Mouse (Mus musculus) limb, embryonic 10.5 days (tissue): ENCODE measurements at regions not wholly inside any gene's neighbourhood (a gene's known extent, or its start where the extent isn't known, plus 50 kb on each side); places are given as distances from the start of the nearest gene placed in this dataset.

Experiments used
- DNase-seq: peaks from one replicate; pipeline ENCODE4 v3.0.0-alpha.2; 2017; ENCODE audit warnings: low spot score
- H3K27ac ChIP-seq: fragments of 300-500 bp; sonication (generic); 2 replicates; pipeline ENCODE4 v1.5.1; 2016; ENCODE audit warnings: mild to moderate bottlenecking
- H3K27me3 ChIP-seq: fragments of 300-500 bp; sonication (generic); 2 replicates; pipeline ENCODE4 v1.6.1; 2016; ENCODE audit warnings: low read depth, mild to moderate bottlenecking; ENCODE audit not compliant: poor library complexity, severe bottlenecking
- H3K36me3 ChIP-seq: fragments of 300-500 bp; sonication (generic); 2 replicates; pipeline ENCODE4 v1.6.1; 2016; ENCODE audit warnings: mild to moderate bottlenecking, moderate library complexity
- H3K4me1 ChIP-seq: fragments of 300-500 bp; sonication (generic); 2 replicates; pipeline ENCODE4 v1.6.1; 2016
- H3K4me3 ChIP-seq: fragments of 300-500 bp; sonication (generic); 2 replicates; pipeline ENCODE4 v1.5.1; 2016; ENCODE audit warnings: mild to moderate bottlenecking, moderate library complexity
- H3K9me3 ChIP-seq: fragments of 300-500 bp; sonication (generic); replicated peaks from 2 replicates; pipeline ENCODE4 v1.6.1; 2016; ENCODE audit warnings: mild to moderate bottlenecking
- WGBS: fragments of 180-500 bp; shearing (Covaris S2); methylation state at CpG from one replicate; pipeline ENCODE4 v1.1.7; 2016; 5-methylcytosine and 5-hydroxymethylcytosine counted together

DNA sequence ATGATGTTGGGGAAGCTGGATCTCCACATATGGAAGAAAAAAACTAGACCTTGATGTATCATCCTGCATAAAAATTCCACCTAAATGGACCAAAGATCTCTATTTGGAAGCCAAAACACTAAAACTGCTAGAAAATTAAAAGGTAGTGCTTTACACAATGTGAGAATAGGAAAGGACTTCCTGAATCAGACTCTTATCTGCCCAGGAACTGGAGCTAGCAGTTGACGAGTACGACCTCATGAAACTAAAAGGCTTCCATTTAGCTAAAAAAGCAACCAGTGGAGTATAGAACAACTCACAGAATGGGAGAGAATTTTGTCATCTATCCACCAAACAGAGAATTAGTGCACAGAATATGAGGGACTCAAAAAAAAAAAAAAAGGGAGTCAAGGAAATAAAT is 191.6 kb upstream of the Itga4 start:
- no peaks in the 10 kb centered on the region for H3K9me3 ChIP-seq
- H3K27me3 ChIP-seq = no peaks in the 10 kb centered on the region
- H3K4me3 ChIP-seq = no peak overlapping the region
- DNase-seq = no peak
- H3K27ac ChIP-seq = no peak overlapping the region
- no peaks in the 10 kb centered on the region for H3K36me3 ChIP-seq
- peaks cover 8% of the 10 kb centered on the region for H3K4me1 ChIP-seq
- WGBS = 94% methylated on average over 2 of the region's 2 CpGs

DNA sequence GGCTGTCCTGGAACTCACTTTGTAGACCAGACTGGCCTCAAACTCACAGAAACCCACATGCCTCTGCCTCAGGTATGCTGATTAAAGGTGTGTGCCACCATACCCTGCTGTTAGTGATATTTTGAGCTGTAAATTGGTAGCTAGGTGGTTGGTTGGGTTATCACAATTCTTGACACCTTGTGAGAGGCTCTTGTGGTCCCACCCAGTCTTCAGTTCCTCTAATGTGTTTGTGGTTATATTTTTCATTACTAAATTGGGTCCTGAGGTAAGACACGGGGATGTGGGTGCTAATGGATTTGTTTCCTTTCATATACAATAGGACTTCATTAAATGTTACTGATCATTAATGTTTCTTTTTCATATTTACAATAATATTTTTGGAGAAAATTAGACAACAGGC is 189.9 kb upstream of the Itga4 start:
- H3K27ac ChIP-seq = no peak overlapping the region
- no peak overlapping the region for H3K4me3 ChIP-seq
- no peak for DNase-seq
- peaks cover 8% of the 10 kb centered on the region for H3K4me1 ChIP-seq
- H3K9me3 ChIP-seq = no peaks in the 10 kb centered on the region
- H3K36me3 ChIP-seq = no peaks in the 10 kb centered on the region
- no peaks in the 10 kb centered on the region for H3K27me3 ChIP-seq
- WGBS = 93% methylated on average over 1 of the region's 1 CpGs

DNA sequence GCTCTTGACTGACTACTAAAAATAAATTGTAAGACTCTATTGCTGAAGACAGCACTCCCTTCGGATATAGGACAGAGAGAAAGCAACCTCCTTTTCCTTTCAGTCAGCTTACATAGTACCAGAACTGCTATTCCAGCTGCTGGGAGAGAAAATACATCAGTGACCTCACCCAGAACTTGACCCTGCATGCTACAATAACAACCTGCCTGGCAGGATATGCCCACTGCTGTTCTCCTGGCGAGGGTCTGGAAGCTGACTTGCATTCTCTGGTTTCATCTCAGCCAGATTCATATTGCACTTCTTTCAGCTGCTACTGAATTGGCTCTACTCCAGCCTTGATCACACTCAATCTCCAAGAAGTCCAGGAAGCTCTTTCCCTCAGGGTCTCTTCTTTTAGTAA is 179.1 kb upstream of the Itga4 start:
- Histone ChIP-seq H3K27me3 (no peaks in the 10 kb centered on the region), H3K4me1 (no peaks in the 10 kb centered on the region), H3K27ac (no peak overlapping the region), H3K9me3 (no peaks in the 10 kb centered on the region), H3K36me3 (no peaks in the 10 kb centered on the region), H3K4me3 (no peak overlapping the region)
- WGBS = 78% methylated on average over 2 of the region's 2 CpGs
- no peak for DNase-seq

DNA sequence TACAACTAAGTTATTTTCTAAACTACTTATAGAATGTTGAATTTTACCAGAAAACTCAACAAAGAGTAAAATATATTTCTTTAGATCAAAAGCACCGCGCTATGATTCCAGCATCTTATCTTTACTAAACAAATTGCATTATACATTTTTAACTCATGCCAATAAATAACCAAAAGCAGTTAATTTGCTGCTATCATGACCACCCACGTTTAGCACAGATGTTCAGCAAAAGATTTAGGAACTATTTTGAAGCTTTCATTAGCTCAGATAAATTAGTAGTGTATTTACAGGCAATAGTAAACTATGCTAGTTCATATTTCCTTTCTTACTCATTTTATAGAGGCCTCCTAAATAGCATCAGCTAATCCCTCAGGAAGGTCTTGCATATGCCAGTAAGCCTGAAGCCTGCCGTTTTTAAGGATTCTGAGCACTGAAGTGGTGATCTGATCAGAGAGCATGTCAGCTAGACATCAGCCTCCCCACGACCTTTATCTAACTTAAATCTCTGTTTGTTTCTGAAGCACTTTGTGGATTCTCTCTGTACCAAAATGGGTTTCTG is 176.3 kb upstream of the Itga4 start:
- WGBS = 76% methylated on average over 5 of the region's 5 CpGs

DNA sequence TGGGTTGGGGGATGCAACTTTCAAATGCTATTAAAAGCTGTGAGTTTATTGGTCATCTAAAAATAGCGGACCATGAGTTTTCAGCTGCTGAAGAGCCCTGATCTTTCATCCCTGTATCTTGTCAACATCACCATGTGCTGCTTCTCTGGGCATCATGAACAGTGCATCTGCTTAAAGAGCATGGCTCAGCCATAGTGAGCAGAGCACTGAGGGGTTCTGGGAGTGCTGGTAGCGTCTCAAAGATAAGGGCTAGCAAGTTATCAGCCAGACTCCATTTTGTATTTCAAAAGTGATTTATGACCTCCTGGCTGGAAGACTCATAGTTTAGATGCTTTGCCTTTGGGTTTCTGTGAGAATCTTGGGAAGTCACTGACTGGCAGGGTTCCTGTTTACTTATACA is 173.5 kb upstream of the Itga4 start:
- Histone ChIP-seq H3K36me3 (no peaks in the 10 kb centered on the region), H3K4me3 (no peak overlapping the region)
- 77% methylated on average over 2 of the region's 2 CpGs for WGBS

More for the DNA sequence above, 176.3 kb upstream of the Itga4 start:
- Histone ChIP-seq H3K27ac (no peak overlapping the region), H3K4me1 (no peaks in the 10 kb centered on the region), H3K36me3 (no peaks in the 10 kb centered on the region), H3K27me3 (no peaks in the 10 kb centered on the region), H3K9me3 (no peaks in the 10 kb centered on the region), H3K4me3 (no peak overlapping the region)
- no peak for DNase-seq

DNA sequence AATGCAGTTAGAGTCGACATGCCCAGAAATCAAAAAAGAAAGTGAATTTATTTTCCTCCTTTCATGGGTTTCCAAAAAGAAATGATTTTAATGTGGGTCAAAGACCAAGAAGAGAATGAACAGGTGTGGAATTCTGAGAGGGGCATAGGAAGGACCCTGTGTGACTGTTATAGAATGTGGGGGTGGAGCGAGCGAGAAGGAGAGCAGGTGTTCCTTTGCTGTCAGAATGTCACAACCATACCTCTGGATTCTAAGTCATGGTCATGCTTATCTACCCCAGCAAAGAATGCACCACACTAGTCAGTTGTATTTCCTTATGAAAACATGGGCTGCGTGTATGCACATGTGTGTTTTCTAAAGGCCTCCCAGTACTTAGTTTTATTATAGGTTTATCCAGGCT is 168.9 kb upstream of the Itga4 start:
- 90% methylated on average over 4 of the region's 4 CpGs for WGBS
- H3K4me3 ChIP-seq = no peak overlapping the region
- no peak for DNase-seq
- H3K9me3 ChIP-seq = no peaks in the 10 kb centered on the region
- no peaks in the 10 kb centered on the region for H3K36me3 ChIP-seq
- H3K27ac ChIP-seq = no peak overlapping the region
- peaks cover 22% of the 10 kb centered on the region for H3K4me1 ChIP-seq
- H3K27me3 ChIP-seq = no peaks in the 10 kb centered on the region

More for the DNA sequence above, 173.5 kb upstream of the Itga4 start:
- Histone ChIP-seq H3K9me3 (no peaks in the 10 kb centered on the region), H3K27ac (no peak overlapping the region), H3K27me3 (no peaks in the 10 kb centered on the region), H3K4me1 (peaks cover 5% of the 10 kb centered on the region)
- DNase-seq = no peak

DNA sequence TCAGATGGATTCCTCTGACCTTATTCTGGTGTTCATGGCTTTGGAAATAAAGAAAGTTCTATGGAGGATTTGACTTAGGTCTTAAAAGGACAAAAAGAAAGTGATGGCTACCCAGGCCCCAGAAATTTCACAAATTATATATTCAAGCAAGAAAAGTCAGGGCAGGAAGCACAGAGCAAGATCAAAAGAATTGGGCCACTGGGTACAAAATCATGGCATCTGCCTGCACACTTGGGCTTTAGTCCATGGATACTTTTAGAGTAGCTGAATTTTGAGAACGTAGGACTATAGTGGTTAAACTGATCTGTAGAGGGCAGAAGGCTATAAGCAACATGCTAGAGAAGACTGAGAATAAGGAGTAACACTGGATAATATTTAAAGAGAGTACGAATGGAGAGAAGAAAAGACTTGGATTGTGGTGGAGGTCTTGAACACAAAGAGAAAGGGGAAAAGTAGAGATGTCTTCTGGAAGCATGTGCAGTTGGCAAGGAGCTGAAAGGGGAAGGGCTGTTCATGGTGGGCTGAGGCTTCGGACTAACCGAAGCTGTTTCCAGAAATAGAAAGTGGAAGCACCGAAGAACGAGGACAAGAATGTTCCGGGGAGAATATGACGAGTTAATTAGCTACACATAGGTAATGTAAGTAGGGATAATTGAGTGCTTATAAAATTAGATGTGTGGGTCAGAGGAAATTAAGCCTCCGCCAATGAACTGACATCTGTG is 168.2 kb upstream of the Itga4 start:
- Histone ChIP-seq H3K36me3 (no peaks in the 10 kb centered on the region), H3K4me3 (no peak overlapping the region), H3K9me3 (no peaks in the 10 kb centered on the region), H3K4me1 (peaks cover 22% of the 10 kb centered on the region), H3K27me3 (no peaks in the 10 kb centered on the region), H3K27ac (peak overlapping the region; percentile 31; the same call in 1 of the 2 replicates)
- no peak for DNase-seq
- 57% methylated on average over 9 of the region's 9 CpGs for WGBS

DNA sequence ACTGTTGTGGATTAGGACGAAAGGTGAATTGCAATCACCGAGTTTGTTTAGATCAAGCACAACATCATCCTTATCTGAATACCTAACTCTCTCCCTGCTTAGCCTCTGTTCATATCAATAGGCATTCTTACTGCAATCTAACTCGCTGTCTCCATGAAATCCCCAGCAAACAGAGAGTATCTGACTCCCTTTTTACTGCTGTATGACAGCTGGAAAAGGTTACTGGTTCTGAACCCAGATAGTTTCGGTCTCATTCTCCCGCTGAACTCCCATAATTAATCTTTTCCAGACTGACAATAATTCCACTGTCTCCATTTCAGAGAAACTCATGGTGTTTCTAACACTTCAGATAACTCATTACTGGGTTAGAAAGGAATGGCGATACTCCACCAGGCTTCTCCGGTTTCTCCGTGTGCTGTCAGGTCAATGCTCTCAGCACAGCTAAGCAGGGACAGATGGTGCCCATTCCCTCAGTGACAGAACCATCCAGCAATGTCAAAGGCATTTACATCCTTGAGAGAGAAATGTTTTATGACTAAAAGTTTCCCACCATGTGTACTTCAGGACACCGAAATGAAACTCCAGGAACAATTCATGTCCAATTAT is 167.5 kb upstream of the Itga4 start:
- 32% methylated on average over 9 of the region's 9 CpGs for WGBS

DNA sequence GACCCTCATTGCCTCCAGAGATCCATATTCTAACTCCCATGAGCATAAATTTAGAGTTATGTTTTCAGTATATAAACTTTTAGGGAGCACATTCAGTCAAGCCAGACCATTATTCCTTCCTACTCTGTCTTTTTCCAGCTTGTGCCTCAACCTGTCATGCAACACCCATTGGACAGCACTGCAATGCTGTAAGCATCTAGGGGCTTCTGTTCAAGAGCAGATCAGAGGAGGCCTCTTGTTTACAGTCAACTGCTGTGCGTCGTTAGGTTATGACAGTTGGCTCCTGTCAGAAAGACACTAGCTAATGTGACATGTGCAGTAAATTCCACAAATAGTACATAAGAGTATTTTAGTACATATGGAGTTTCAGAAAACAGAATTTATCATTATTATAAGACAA is 165.0 kb upstream of the Itga4 start:
- no peak overlapping the region for H3K4me3 ChIP-seq
- no peaks in the 10 kb centered on the region for H3K36me3 ChIP-seq
- WGBS = 100% methylated on average over 2 of the region's 2 CpGs
- no peak for DNase-seq
- H3K4me1 ChIP-seq = peaks cover 17% of the 10 kb centered on the region
- H3K9me3 ChIP-seq = no peaks in the 10 kb centered on the region
- no peaks in the 10 kb centered on the region for H3K27me3 ChIP-seq
- no peak overlapping the region for H3K27ac ChIP-seq

More for the DNA sequence above, 167.5 kb upstream of the Itga4 start:
- Histone ChIP-seq H3K36me3 (no peaks in the 10 kb centered on the region), H3K4me1 (peaks cover 22% of the 10 kb centered on the region), H3K27ac (no peak overlapping the region), H3K9me3 (no peaks in the 10 kb centered on the region), H3K27me3 (no peaks in the 10 kb centered on the region), H3K4me3 (no peak overlapping the region; the same call in 1 of the 2 replicates)
- DNase-seq = peak; percentile 44

DNA sequence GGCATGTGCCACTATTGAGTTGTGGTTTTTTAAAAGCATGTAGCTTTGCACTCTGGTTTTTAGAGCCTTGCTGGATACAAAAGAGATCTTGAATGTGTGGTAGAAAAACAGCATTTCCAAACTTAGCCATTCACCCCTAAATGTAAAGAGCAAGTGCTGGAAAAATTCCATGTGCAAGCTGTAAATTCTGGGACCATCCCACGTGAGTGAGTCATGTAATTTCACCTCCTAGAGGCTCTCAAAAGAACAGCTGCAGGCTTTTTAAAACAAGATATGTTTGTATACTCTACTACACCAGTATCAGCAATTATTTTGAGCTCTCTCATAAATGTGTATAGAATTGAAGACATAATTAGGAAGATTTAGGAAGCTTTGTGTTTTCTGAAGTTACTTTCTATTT is 160.9 kb upstream of the Itga4 start:
- Histone ChIP-seq H3K27ac (no peak overlapping the region), H3K27me3 (no peaks in the 10 kb centered on the region), H3K9me3 (no peaks in the 10 kb centered on the region), H3K4me1 (no peaks in the 10 kb centered on the region), H3K4me3 (no peak overlapping the region), H3K36me3 (no peaks in the 10 kb centered on the region)
- WGBS = 39% methylated on average over 1 of the region's 1 CpGs
- DNase-seq = no peak

DNA sequence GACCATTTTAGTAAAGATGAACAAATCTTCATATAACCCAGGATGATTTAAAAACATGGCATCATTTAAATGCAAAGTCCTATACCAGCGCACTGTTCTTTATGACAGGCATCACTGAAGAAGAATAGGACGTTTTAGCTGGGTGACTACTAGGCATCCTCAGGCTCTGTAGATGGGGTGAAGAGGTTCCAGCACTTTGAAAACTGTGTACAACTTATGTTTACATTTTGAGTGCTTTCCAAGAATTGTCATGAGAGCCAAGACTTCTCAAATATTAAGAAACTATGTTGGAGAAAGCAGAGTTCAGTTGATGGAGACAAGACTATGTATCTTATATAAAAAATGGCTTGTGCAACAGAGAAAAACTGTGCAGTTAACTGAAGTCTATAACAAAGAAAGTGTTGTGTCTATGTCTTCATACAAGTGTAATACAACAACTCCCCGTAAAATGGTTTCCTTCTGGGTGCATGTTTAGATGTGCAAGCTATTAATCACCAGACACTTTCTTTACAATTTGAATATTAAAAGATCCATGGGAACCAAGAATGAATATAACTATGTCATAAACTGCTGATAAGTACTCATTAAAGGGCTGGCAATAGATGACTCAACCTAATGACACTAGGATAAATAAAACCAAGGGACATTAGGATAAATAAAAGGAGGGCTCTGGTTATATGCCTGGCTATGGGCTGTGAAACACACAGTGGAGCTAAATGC is 158.5 kb upstream of the Itga4 start:
- H3K4me3 ChIP-seq = no peak overlapping the region
- no peaks in the 10 kb centered on the region for H3K36me3 ChIP-seq
- H3K4me1 ChIP-seq = no peaks in the 10 kb centered on the region
- 87% methylated on average over 3 of the region's 3 CpGs for WGBS
- H3K9me3 ChIP-seq = no peaks in the 10 kb centered on the region
- no peaks in the 10 kb centered on the region for H3K27me3 ChIP-seq
- H3K27ac ChIP-seq = no peak overlapping the region
- no peak for DNase-seq

DNA sequence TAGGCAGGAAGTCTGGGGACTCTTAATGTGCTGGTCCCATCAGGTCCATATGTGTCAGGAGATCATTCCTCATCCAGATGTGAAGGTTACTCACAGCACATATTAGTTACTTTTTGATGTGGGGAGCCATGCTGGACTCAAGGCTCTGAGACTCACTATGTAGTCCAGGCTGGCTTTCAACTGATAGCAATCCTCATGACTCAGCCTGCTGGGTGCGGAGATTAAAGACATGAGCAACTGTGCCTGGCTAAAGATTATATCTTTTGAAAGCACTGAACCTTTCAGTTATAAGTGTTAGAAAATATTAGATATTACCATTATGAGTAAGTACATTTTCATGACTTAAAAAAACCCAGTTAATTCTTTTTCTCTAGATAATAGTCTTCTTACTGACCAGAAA is 155.6 kb upstream of the Itga4 start:
- no peaks in the 10 kb centered on the region for H3K27me3 ChIP-seq
- no peaks in the 10 kb centered on the region for H3K4me1 ChIP-seq
- no peaks in the 10 kb centered on the region for H3K36me3 ChIP-seq
- WGBS = 98% methylated on average over 1 of the region's 1 CpGs
- H3K9me3 ChIP-seq = no peaks in the 10 kb centered on the region
- no peak overlapping the region for H3K27ac ChIP-seq
- DNase-seq = no peak
- no peak overlapping the region for H3K4me3 ChIP-seq

DNA sequence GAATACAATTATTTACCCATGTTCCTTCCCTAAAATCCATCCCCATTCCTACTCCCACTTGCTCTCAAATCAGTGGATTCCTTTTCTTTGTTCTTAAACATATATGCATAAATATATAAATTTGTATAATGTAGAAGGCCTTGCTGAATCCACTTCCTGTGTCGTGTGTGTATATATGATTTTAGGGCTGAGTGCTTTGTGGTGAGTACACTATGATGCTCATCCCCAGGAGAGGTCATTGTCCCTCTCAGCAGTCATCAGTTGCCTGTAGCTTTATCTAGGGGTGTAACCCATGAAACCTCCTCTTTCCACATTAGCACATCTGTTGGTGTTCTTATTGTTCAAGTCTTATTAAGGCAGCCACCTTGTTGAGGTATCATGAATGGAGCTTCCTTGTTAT is 143.6 kb upstream of the Itga4 start:
- Histone ChIP-seq H3K27ac (no peak overlapping the region), H3K27me3 (no peaks in the 10 kb centered on the region), H3K9me3 (no peaks in the 10 kb centered on the region), H3K4me3 (no peak overlapping the region), H3K36me3 (no peaks in the 10 kb centered on the region), H3K4me1 (no peaks in the 10 kb centered on the region)
- 85% methylated on average over 1 of the region's 1 CpGs for WGBS
- no peak for DNase-seq
